Mouse (Mus musculus) fibroblast of lung, adult 2 months (primary cell): ENCODE data around the gene Chst8.

Source experiments
- DNase-seq: peaks from one replicate; pipeline ENCODE4 v3.0.0-alpha.2; 2011; ENCODE audit warnings: low read depth

The Chst8 gene

DNA sequence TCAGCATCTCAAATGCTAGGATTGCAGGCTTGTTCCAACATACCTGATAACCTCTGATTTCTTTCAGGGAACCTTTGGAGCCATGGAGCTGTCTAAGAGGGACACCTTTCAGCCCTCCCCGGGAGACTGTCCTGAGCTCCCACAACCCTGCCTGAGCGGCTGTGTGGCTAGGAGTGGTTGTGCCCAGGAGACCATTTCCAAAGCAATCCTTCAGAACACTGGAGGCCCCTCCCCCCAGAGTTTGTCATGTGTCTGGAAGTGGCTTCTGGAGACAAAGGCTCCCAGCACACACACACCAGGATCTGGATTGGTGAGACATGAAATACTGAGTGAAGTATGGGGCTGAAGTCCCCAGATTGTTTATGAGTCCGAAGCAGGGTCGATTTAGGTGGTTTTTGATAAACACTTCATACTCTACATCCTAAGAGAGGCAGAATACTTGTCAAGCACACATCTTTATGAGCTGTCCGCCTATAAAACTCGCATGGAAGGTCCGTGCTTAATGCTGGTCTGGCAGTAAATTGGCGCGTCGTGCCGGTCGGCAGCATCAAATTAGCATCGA, 12.5 kb downstream of the Chst8 start:
- DNase-seq = no peak

DNA sequence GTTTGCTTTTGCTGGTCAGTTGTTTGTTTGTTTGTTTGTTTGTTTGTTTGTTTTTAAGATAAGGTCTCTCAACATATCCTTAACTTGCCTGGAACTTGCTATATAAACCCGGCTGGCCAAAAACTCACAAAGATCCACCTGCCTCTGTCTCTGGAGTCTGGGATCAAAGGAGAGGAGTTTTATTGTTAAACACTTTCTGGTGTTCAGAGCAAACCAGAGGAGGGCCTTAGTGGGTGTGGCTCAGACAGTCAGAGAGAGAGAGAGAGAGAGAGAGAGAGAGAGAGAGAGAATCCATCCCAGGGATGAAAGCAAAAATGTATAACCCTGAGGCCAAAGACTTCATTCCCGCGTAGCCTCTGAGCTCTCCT, 13.1 kb downstream of the Chst8 start:
- no peak for DNase-seq

DNA sequence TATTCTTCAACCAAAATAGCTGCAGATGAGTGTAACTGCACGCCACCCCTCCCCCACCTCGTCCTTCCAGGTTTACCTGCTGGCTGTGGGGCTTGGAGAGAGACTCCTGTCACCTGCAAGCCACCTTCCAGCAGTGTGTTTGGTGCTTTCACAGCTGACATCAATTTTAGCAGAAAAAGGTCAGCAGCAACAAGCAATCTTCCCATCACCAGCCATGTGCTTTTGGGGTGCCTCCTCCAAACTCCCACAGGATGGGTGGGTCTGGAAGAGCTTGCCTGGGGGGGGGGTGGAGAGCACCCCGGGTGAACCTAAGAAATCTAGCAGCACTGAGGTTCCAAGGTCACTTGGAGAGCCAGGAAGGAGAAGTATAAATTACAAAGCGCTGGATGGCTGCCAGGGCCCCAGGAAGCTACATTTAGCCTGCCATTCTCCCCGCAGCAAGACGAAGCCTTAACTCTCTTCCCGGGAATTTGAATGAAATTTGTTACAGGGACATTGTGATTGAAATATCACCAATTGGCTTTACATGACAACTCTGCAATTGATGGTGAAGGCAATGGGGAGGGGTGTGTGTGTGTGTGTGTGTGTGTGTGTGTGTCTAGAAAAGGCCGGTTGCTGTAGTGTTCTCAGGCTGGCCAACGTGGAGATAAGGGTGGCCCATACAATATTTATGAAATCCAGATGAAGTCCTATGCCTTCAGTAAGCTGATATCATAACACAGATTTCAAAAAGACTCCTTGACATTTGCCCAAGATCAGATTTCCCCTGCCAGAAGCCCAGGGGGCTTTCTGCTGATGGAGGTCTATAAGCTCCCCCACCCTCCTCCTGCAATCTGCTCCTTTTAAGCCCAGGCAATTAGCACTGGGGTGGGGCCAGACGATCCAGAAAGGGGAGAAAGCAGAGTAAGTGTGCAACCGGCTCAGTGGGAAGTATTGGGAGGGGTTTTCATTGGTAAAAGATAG, 13.8 kb downstream of the Chst8 start:
- no peak for DNase-seq

DNA sequence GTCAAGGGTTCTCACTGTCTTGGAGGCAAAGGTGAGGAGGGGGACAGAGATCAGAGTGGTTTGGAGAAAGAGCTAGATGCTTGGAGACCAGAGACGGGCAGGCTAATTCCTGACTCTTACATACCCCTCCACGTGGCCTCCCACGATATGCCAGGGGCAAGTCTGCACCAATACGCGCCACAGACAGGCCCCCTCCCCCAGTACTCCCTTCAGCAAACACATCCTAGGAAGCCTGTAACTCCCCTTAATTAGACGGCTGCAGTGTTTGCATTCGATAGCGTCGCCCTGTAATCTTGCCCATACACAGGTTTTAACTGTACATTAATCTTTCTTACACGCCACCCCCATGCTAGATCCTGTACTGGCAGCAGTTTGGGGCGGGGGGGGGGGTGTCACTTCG, 14.5 kb downstream of the Chst8 start:
- DNase-seq = no peak

DNA sequence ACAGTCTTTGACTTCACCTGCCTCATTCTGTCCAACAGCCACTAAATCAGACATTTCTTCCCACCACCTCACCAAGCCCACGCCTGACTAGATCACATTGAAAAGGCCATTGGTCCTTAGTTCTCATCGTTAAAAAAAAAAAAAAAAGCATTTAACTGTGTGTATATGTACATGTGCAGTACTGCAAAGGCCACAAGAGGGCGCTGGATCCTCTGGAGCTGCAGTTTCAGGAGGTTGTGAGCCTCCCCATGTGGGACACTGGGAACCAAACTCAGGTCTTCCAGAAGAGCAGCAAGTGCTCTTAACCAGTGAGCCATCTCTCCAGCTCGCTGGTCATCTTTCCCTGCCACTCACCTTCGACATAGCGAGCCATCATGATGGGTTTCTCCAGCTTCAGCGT, 22.1 kb downstream of the Chst8 start:
- DNase-seq = no peak

DNA sequence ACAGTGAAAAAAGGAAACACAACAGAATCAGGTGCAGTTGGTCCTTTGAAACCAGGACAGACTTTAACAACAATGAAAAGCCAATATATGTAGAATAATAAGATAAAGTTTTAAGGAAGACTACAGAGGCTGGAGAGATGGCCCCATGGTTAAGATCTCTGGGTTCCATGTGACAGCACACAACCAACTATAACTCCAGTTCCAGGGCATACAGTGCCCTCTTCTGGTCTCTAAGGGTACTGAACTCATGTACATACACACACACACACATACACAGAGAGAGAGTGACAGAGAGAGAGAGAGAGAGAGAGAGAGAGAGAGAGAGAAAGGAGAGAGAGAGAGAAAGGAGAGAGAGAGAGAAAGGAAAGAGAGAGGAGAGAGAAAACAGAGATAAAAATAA, 25.3 kb downstream of the Chst8 start:
- DNase-seq = no peak

DNA sequence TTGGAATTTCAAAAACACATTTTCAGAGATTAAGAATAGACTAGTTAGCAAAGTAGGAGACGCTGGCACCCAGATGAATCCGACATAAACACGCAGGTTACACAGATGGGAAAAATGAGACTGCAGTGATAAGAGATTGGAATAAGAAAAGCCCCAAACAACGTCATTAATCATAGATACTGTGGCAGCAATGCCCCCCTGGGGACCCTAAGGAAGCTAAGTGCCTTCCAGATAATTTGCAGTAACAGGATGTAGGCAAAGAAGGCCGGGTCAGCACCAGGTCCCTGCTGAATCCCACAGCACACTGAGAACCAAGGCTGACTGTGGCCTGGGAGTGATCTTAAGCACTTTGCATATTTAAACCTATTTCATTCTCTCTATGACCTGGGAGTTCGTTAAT, 27.5 kb downstream of the Chst8 start:
- DNase-seq = no peak

DNA sequence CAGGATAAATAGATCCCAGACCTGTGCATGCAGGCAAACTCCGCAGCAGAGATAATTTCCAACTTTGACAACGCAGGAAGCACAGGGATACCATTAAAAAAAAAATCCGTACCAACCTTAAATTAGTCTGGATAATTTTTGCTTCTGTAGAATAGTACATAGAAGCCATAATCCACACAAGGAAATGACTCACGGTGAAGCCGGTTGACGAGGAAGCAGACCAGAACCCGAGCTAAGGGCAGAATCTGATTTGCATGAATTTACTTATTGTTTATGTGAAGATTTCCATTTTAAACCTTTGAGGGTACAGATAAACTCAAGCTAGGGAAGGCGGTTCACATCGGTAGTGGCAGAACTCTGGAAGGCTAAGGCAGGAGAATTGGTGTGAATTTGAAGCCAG, 28.0 kb downstream of the Chst8 start:
- DNase-seq = no peak

DNA sequence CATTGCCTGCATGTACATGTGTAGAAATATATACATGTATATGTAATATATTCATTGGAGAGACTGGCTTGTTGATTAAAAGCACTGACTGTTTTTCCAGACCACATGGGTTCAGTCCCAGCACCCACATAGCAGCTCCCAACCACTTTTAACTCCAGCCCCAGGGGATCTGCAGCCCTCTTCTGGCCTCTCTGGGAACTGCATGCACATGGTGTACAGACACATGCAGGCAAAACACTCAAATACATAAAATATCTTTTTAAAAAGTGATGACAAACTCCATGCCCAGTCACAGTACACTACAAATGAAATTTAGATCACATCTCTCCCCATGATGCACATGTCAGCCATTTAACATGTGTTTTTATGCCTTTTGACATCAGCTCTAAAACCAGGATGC, 30.5 kb downstream of the Chst8 start:
- no peak for DNase-seq

DNA sequence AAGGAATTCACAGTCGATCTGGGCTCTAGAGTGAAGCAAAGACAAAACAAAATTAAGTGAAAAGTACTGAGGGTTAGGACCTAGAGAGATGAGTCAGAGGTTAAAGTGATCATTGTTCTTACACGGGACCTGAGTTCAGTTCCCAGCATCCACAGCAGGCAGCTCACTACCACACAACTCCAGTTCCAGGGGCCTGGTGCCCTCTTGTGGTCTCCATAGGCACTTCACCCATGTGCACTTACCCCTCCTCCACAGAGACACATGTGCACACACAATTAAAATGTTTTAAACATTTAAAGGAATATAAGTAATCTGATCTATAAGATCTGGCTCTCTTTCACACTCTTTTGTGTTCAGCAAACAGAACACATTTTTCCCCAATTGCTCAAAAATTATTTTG, 31.3 kb downstream of the Chst8 start:
- no peak for DNase-seq

DNA sequence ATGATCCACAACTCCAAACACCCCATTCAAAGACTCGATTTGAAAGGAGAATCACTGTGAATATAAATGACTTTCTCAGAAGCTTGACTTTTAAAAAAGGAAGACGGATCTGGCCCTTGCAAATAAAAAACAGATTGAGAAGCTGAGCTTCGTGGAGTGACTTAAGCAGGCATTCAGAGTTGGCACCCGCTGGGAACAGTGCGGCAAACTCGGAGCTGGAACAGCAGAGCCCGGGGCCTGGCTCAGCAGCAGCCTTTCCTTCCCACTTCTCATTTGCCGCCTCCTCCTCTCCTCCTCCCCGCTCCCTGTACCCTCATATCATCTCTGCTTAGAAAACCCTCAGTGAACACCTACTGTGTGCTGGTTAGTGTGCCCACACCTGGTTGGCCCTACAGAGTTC, 34.1 kb downstream of the Chst8 start:
- DNase-seq = no peak

DNA sequence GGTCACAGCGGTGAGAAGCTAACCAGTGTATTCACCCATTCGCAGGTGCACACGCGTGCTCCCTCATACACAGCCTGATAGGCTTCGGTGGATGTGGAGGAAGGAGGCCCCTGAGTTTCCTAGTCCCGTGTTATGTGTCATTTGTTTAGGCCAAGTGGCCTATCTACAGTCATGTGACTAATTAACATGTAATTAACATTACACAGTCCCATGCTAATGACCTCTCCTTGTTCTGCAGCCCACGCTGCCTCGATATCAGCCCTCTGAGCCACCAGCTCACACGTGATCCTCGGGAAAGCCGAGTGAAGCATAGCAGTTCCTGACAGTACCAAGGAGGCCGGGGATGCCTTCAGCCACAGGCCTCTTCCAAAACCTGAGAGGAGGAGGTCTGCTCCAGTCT, 36.9 kb downstream of the Chst8 start:
- no peak for DNase-seq

DNA sequence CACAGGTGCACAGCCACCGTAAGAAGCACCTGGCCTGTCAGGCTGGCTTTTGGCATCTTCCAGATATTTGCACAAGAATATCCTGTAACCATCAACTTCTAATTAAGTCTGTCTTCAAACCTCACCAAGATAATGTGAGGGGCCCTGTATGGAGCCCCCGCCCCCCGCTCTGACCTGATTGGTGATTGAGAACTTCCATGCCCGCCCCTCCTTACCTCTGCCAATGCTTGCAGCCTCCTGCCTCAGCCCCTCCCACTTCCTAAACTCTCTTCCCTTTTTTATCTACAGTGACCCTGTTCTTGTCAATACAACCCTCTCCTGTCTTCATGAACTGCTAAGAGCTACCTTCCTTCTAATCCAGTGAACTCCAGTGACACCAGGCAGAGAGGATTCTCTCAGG, 37.6 kb downstream of the Chst8 start:
- no peak for DNase-seq

DNA sequence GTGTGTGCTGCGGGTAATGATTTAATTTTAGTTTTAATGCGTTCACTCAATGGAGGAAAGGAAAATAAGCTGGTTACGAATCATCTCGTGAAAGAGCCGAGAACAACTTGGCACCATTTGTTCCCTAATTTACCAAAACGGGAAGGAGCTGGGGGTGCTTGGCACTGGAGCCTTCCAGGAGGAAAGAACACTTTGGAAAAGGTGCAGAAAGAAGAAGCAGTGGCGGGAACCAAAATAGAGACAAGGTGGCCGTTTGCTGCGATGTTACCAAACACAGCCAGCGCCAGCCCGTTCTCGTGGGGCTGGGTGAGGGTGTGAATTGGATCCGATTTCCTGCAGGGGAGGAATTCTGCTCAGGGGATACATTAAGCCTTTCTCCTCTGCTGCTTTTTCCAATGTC, 38.5 kb downstream of the Chst8 start:
- no peak for DNase-seq

DNA sequence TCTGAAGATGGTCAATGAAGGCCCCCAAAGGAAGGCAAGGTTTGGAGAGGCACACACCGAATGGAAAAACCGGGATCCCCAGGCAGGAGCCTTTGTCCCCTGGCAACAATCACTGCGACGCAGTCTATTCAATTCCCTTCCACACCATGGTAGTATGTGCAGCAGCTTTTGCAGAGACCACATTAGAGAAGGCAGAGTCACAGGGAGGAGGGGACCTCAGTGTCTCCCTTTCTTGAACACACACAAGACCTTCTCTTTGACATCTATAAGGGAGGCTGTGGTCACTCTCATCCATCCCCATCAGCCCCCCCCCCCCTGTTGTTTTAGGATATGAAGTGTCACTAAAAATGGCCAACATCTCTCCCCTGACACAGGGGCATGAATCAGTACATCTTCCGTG, 39.2 kb downstream of the Chst8 start:
- no peak for DNase-seq

DNA sequence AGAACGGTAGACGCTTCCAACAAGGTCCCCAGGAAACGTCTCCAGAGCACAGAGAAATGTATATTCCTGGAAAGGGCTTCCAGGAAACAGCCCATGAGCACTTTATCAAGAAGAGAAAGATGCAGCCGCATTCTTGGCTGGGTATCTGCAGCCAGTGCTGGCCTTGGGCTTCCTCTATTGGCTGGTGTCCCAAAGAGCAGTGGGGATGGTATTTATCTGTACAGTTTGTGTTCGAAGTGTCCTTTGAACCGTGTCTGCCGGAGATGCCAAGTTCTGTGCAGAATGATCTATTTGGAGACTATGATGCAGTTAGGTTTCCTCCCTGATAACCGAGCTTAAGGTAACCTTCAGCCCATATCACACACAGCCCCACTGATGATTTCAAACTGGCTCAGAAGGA, 43.0 kb downstream of the Chst8 start:
- DNase-seq = no peak

DNA sequence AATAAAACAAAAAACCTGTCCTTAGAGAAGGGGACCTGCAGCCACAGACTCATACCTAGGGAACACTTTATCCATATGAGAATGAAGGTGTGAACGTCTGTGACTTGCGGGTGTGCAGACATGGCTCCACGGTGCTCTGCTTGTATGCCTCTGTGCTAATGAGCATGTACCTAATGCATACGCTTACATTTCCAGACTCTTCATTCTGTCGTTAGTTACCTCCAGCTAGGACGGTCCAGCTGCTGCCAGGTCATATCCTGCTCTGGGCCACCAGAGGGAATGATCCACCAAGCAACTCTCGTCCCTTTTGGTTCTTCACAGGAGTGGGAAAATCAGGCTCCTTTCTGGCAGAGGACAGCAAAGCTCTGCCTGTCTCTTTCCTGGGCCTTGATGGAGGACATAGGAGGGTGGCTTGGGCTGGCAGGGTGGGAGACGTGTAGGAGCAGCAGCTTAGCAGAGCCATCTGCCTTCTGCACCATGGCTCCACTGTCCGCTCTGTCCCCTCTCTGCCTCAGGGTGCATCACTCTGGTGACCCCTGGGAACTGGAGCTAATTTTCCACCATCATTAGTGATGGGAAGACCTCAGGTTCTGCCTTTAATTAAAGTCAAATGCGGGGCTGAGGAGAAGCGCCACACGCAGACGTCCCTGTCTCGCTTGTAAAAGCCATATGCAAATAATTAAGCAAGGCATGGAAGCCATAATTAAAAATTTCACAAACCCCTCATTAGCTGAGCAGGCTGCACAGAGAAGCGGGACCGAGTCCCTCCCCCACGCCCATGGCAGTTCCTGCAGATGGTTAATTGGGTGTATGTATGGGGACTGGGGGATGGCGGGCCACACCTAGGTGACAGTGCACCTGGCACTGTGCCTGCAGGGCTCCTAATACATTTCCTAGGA, 48.0 kb downstream of the Chst8 start:
- DNase-seq = no peak

DNA sequence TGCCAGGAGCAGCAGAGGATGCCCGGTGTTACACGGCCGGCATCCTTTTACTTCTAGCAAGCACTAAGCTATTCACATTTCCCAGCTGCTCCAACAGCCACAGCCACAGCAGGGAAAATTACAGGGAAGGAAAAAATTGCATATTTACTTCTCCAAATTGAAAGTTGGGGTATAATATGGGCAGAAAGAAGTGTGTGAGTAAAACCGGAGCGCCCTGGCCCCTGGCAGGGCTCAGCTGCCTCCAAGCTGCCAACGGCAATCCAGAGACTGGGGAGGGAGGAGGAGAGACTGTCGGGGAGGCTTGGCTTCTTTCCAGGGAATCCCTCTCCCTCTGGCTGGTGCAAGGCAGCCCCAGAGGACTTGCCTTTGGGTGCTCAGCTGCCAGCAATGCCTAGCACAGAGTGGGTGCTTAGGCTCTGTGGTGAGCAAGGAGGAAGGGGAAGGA, 53.1 kb downstream of the Chst8 start:
- no peak for DNase-seq

DNA sequence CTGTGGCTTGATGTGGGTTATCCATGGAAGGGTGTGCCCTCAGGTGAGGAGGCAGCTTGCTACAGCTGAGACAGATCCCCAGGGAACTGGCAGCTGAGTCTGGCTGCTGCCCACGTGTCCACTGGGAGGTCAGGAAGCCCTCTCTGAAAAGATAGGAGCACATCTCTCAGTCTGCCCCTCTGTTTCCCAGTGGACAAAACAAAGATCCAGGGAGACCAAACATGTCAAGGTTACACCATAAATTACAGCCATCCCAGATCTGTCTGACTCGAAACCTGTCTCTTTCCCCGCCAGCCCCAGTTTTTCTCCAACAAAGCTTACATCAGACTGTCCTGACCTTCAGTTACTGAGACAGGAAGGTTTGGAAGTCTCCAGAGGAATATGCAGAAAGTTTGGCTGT, 53.8 kb downstream of the Chst8 start:
- DNase-seq = no peak

DNA sequence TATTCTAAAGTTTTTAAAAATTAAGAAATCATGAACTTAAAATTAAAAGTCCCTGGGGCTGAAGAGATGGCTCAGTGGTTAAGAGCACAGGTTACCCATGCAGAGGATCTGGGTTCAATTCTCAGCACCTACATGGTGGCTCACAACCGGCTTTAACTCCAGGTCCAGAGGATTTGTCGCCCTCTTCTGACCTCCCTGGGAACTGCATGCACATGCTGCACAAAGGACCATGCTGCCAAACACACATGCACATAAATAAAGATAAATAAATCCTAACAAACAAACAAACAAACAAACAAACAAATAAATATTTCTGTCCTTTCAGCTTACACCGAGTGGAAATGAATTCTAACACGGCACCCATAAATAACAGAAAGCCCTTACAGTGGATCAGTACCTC, 55.0 kb downstream of the Chst8 start:
- DNase-seq = no peak

DNA sequence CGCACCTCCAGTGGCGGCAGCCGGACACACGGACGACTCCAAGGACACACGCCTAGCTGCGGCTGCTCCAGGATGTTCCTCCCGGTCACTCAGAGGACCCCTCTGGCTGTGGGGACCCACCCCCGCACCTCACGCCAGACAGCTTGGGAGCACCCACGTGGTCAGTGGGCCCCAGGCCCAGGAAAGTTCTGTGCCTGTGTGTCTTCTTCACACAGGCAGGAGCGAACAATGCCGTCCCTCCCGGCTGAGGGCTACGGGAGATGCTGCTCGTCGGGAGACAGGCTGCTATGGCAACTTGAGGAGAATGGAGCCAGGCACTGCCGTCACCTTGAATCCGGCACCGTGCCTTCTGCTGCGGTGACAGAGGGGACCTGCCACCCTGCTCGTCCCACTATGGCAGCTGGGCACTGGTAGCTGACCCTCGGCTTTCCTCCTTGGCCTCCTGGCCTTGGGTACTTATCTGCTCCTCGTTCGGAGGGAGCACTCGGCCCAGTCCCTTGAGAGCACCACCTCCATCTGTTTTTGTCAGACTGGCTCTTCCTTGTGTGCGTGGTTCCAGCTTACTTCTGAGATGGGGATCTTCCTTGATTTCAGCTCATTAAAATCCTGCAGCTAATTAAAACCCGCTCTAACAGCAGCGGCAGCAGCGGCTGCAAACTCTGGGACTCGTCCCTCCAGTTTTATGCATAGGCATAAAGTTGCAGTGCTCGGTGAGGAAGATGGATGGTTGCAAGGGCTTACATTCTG, 59.2 kb downstream of the Chst8 start:
- DNase-seq = no peak

DNA sequence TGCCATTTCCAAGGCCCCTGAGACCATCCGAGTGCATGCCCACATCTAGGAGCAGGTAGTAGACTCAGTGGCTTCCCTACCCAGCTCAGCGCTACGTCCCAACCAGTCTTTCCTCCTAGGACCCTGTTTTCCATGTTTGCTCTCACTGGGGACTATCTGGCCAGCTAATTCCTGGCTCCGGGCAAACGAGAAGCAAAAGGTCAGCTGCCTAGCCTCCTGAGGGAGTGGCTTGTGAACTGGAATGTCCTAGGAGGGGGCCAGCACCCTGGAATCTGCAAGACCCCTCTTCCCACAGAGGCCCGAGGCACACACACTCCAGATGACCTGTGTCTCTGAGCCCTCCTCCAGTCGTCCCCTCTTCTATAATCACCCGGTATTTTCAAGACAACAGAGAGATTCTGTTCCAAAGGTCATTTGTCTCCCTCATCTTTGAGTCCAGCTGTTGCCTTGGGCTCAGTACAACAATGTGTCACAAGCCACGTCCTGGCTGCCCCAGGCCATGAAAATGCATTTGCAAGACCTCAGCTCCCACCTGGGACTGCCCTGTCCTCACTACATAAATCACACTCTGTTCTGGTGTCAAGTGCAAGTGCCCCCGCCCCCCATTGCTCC, 60.3 kb downstream of the Chst8 start:
- DNase-seq = no peak
